Mouse (Mus musculus): Measurements from ENCODE around the gene Stxbp6. TPM values are rescaled to one million over a fixed set of nuclear protein-coding genes. Genes with fewer than 3 reads are reported as not detected.
"Not testable (repeated sequence)": the region's sequence is repeated elsewhere in the genome, so short reads cannot be mapped to it uniquely, and the experiment has no call there.

Stxbp6 gene
- polyA plus RNA-seq, 1 experiment from 2014 or later, result 39.7 TPM

DNA sequence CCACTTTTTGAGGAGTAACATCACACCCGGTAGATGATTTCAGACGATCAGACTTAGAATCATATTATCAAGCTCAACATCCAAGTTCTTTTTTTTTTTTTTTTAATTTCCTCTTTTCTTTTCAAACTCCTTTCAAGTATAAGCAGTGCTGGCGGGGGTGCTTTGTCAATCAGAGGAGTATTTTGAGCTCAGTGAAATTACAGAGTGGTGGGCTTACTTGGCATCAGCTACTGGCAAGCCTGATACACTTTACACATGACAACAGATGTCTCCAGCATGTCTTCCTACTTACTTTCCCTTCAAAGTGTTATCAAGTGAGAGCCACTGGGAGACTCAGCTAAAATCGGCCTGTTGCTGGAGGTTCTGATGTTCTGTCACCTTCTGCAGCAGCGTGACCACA is 21.6 kb downstream of the Stxbp6 start:
- Histone ChIP-seq H3K4me3 (replicated peaks) (no peak overlapping the region), H3K36me3 (no peaks in the 10 kb centered on the region), H3K9ac (no peak overlapping the region), H3K27me3 (no peaks in the 10 kb centered on the region), H3K9me3 (replicated peaks) (no peaks in the 10 kb centered on the region), H3K4me2 (no peak overlapping the region), H3K27ac (no peak overlapping the region), H3K4me1 (0 out of 2 replicates have a peak, but pooled peaks cover 9% of the 10 kb centered on the region)
- 88% methylated on average over 5 of the region's 5 CpGs for WGBS
- no peak for ATAC-seq (replicated peaks; ENCODE audit: low FRiP score)

DNA sequence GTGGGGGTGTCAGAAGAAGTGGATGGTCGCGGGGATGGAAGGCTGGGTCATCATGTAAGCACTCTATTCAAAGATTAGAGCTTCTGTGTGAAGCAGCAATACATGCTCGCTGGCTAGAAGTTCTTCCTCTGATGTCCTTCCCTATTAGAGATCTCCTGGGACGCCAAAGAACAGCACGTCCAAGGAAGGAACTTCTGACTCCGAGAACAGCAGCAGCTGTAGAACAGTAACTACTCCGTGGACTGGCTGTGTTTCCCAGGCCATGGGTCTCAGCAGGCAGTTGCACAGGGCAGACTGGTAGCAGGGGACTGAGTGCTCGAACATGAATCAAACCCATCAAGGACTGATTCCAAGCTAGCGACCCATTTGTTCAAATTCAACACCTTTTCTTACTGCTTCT is 24.6 kb downstream of the Stxbp6 start:
- peaks cover 22% of the 10 kb centered on the region for H3K4me1 ChIP-seq
- no peaks in the 10 kb centered on the region for H3K27me3 ChIP-seq
- H3K27ac ChIP-seq, result no peak overlapping the region
- WGBS, result 57% methylated on average over 9 of the region's 9 CpGs
- no peaks in the 10 kb centered on the region for H3K9me3 ChIP-seq (replicated peaks)
- H3K4me2 ChIP-seq, result no peak overlapping the region
- H3K4me3 ChIP-seq (replicated peaks), result no peak overlapping the region
- H3K36me3 ChIP-seq, result no peaks in the 10 kb centered on the region
- H3K9ac ChIP-seq, result no peak overlapping the region
- no peak for ATAC-seq (replicated peaks; ENCODE audit: low FRiP score)

- WGBS, result 31% methylated on average over 9 of the region's 9 CpGs
- H3K9ac ChIP-seq; H3K27me3 ChIP-seq; H3K4me2 ChIP-seq; H3K36me3 ChIP-seq; H3K9me3 ChIP-seq (replicated peaks); H3K4me3 ChIP-seq (replicated peaks): not testable (repeated sequence)
- Histone ChIP-seq H3K4me1 (peaks cover 24% of the 10 kb centered on the region), H3K27ac (peak overlapping the region; percentile 74)
- ATAC-seq (replicated peaks; ENCODE audit: low FRiP score), result peak; percentile 69
Observed at GRCm38 (mm10) chr12:45047711-45048110, 26.8 kb downstream of the Stxbp6 start.

- H3K4me1 ChIP-seq, result peaks cover 24% of the 10 kb centered on the region
- no peak overlapping the region for H3K4me2 ChIP-seq
- no peaks in the 10 kb centered on the region for H3K9me3 ChIP-seq (replicated peaks)
- peak; percentile 38; the same call in 1 of the 2 replicates for ATAC-seq (replicated peaks; ENCODE audit: low FRiP score)
- no peak overlapping the region for H3K4me3 ChIP-seq (replicated peaks)
- H3K9ac ChIP-seq, result no peak overlapping the region
- no peaks in the 10 kb centered on the region for H3K27me3 ChIP-seq
- H3K27ac ChIP-seq, result peak overlapping the region; percentile 74
- no peaks in the 10 kb centered on the region for H3K36me3 ChIP-seq
- 44% methylated on average over 4 of the region's 4 CpGs for WGBS
Observed at GRCm38 (mm10) chr12:45047172-45047571, 27.3 kb downstream of the Stxbp6 start.

- H3K27ac ChIP-seq, result no peak overlapping the region
- H3K9ac ChIP-seq, result no peak overlapping the region
- no peak for ATAC-seq (replicated peaks; ENCODE audit: low FRiP score)
- WGBS, result 51% methylated on average over 1 of the region's 1 CpGs
- no peaks in the 10 kb centered on the region for H3K27me3 ChIP-seq
- no peaks in the 10 kb centered on the region for H3K36me3 ChIP-seq
- H3K4me1 ChIP-seq, result peaks cover 20% of the 10 kb centered on the region
- no peaks in the 10 kb centered on the region for H3K9me3 ChIP-seq (replicated peaks)
- no peak overlapping the region for H3K4me2 ChIP-seq
- H3K4me3 ChIP-seq (replicated peaks), result no peak overlapping the region
Observed at GRCm38 (mm10) chr12:45044581-45044980, 29.9 kb downstream of the Stxbp6 start.

GRCm38 (mm10) chr12:45042591-45043091 is 31.9 kb downstream of the Stxbp6 start:
- ATAC-seq (replicated peaks; ENCODE audit: low FRiP score), result no peak

DNA sequence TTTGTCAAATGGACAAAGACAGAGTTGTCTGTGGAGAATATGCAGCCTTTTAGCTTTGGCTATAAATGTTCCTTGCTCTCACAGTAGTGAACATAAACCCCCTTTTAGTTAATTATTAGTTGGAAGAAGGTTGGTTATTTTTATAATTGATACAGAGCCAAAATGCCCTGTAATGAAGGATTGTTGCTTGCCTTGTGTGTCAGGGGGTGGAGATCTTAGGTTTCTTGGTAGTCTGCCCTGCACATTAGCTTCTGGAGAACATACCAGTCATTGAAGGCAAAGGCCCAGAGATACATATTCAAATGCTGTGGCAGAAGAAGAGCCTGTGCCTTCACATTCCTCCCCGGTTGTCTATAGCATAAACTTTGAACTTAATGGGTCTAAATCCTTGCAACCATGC is 37.0 kb downstream of the Stxbp6 start:
- Histone ChIP-seq H3K4me3 (replicated peaks) (no peak overlapping the region), H3K9ac (no peak overlapping the region), H3K4me1 (peaks cover 8% of the 10 kb centered on the region; the same call in 1 of the 2 replicates), H3K27ac (peak overlapping the region; percentile 61), H3K4me2 (no peak overlapping the region), H3K36me3 (no peaks in the 10 kb centered on the region), H3K9me3 (replicated peaks) (no peaks in the 10 kb centered on the region), H3K27me3 (no peaks in the 10 kb centered on the region)
- no peak; the same call in 1 of the 2 replicates for ATAC-seq (replicated peaks; ENCODE audit: low FRiP score)
- 69% methylated on average over 1 of the region's 1 CpGs for WGBS

More at GRCm38 (mm10) chr12:45042591-45043091, 31.9 kb downstream of the Stxbp6 start:
- no peaks in the 10 kb centered on the region for H3K36me3 ChIP-seq
- H3K9me3 ChIP-seq (replicated peaks), result no peaks in the 10 kb centered on the region
- 63% methylated on average over 10 of the region's 10 CpGs for WGBS
- H3K9ac ChIP-seq, result no peak overlapping the region
- H3K27me3 ChIP-seq, result no peaks in the 10 kb centered on the region
- no peak overlapping the region for H3K27ac ChIP-seq
- peaks cover 18% of the 10 kb centered on the region for H3K4me1 ChIP-seq
- no peak overlapping the region for H3K4me2 ChIP-seq
- no peak overlapping the region for H3K4me3 ChIP-seq (replicated peaks)

DNA sequence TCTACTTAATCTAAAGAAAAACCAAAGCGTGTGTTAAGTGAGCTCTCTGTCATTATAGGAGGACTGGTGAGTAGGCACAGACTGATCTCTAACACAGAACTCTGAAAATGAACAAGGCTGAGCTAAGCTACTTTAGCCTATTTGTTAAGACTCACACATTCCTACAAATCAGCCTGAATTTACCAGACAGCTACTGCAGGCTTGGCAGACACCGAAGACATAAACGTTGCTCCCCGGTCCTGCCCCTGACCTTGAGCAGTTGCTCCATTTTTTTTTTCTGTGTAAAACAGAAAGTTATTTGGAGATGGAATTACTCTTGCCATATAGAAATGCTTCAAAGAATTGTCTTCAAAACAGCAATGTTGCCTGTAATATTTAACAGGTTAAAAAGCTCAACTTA is 37.4 kb downstream of the Stxbp6 start:
- Histone ChIP-seq H3K36me3 (no peaks in the 10 kb centered on the region), H3K9ac (no peak overlapping the region), H3K4me3 (replicated peaks) (no peak overlapping the region), H3K27me3 (no peaks in the 10 kb centered on the region), H3K4me2 (no peak overlapping the region), H3K4me1 (peaks cover 8% of the 10 kb centered on the region; the same call in 1 of the 2 replicates), H3K9me3 (replicated peaks) (no peaks in the 10 kb centered on the region), H3K27ac (peak overlapping the region; percentile 61; the same call in 1 of the 2 replicates)
- ATAC-seq (replicated peaks; ENCODE audit: low FRiP score), result no peak
- 44% methylated on average over 4 of the region's 4 CpGs for WGBS

DNA sequence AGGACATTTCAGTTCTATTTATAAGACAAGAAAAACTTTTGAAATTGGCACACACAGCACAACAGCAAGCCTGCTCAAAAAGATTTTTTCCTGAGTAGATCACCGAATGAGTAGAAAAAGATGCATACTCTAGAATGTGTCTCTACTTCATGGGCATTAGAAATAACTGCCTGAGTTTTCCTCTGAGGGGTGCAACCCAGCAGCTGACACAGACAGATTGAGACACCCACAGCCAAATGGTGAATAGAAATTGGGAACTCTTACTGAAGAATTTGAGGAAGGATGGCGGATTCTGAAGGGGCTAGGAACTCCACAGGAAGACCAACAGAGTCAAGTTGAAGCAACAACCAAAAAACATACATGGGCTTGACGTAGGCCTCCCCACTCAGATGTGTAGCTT is 43.8 kb downstream of the Stxbp6 start:
- Histone ChIP-seq H3K4me1 (no peaks in the 10 kb centered on the region), H3K27ac (no peak overlapping the region), H3K4me2 (no peak overlapping the region), H3K36me3 (no peaks in the 10 kb centered on the region), H3K4me3 (replicated peaks) (no peak overlapping the region), H3K9ac (no peak overlapping the region), H3K27me3 (no peaks in the 10 kb centered on the region), H3K9me3 (replicated peaks) (no peaks in the 10 kb centered on the region)
- WGBS, result 98% methylated on average over 3 of the region's 3 CpGs
- ATAC-seq (replicated peaks; ENCODE audit: low FRiP score), result no peak

- ATAC-seq (replicated peaks; ENCODE audit: low FRiP score), result no peak
- Histone ChIP-seq H3K4me2 (no peak overlapping the region), H3K27ac (no peak overlapping the region), H3K36me3 (no peaks in the 10 kb centered on the region), H3K9me3 (replicated peaks) (no peaks in the 10 kb centered on the region), H3K27me3 (no peaks in the 10 kb centered on the region), H3K4me1 (0 out of 2 replicates have a peak, but pooled peaks cover 2% of the 10 kb centered on the region), H3K9ac (no peak overlapping the region), H3K4me3 (replicated peaks) (no peak overlapping the region)
- 63% methylated on average over 1 of the region's 1 CpGs for WGBS
Observed at GRCm38 (mm10) chr12:45026347-45026746, 48.2 kb downstream of the Stxbp6 start.

GRCm38 (mm10) chr12:45020018-45020417 is 54.5 kb downstream of the Stxbp6 start:
- H3K27me3 ChIP-seq, result no peaks in the 10 kb centered on the region
- no peak overlapping the region for H3K4me2 ChIP-seq
- H3K9ac ChIP-seq, result no peak overlapping the region
- no peaks in the 10 kb centered on the region for H3K9me3 ChIP-seq (replicated peaks)
- 0 out of 2 replicates have a peak, but pooled peaks cover 5% of the 10 kb centered on the region for H3K4me1 ChIP-seq
- WGBS, result 90% methylated on average over 3 of the region's 3 CpGs
- H3K4me3 ChIP-seq (replicated peaks), result no peak overlapping the region
- H3K27ac ChIP-seq, result no peak overlapping the region
- ATAC-seq (replicated peaks; ENCODE audit: low FRiP score), result no peak
- no peaks in the 10 kb centered on the region for H3K36me3 ChIP-seq

DNA sequence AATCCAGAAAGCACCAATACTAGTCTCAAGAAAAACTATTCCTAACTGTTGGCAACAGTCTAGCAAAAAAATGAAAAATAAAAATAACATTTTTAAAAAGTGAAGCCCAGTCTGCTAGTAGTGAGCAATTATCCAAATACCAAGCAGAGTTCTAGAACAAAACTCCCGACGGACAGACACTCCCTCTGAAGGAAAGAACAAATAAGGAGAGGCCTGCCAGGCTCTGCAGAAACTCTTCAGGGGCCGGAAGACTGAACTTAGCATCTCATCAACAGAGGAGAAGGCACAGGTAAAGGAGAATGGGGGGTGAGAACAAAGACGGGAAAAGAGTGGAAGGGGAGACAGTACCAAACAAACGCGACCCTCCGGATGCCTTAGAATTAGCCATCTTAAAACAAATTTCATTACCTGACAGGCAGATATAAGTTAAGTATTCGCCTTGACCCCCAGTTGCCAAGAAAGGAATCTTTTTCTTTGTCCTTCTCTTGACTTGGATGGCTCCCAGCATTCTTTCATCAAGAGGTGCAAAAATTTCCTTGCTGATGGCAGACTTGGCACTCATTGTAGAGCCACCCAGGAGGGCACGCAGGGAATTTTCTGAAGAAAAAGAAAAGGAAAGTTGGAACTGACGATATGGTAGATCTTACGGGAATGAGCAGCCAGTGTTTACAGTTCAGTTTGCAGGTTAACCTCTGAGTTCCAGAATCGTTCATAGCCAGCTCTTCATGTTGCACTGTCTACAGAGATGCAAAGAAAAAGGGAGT is 55.3 kb downstream of the Stxbp6 start:
- no peak overlapping the region for H3K9ac ChIP-seq
- WGBS, result 81% methylated on average over 12 of the region's 12 CpGs
- H3K27ac ChIP-seq, result no peak overlapping the region
- H3K4me3 ChIP-seq (replicated peaks), result no peak overlapping the region
- no peaks in the 10 kb centered on the region for H3K9me3 ChIP-seq (replicated peaks)
- H3K36me3 ChIP-seq, result no peaks in the 10 kb centered on the region
- no peak for ATAC-seq (replicated peaks; ENCODE audit: low FRiP score)
- H3K4me2 ChIP-seq, result no peak overlapping the region
- H3K4me1 ChIP-seq, result 0 out of 2 replicates have a peak, but pooled peaks cover 5% of the 10 kb centered on the region
- H3K27me3 ChIP-seq, result no peaks in the 10 kb centered on the region

All from kidney, embryonic 15.5 days (tissue).